Mouse (Mus musculus): ENCODE results near the gene Olfr765.
"Not testable (repeated sequence)": the region's sequence is repeated elsewhere in the genome, so short reads cannot be mapped to it uniquely, and the experiment has no call there.

Gene Olfr765

GRCm38 (mm10) chr10:129049898-129050297 is at the start of gene Olfr765:
TSS of gene Olfr765 (minus strand) at chr10:129049998.
- not testable (repeated sequence) for TF ChIP-seq GATA4 (IDR thresholded peaks at IDR 0.05; ENCODE audit: insufficient replicate concordance, low read length)

DNA sequence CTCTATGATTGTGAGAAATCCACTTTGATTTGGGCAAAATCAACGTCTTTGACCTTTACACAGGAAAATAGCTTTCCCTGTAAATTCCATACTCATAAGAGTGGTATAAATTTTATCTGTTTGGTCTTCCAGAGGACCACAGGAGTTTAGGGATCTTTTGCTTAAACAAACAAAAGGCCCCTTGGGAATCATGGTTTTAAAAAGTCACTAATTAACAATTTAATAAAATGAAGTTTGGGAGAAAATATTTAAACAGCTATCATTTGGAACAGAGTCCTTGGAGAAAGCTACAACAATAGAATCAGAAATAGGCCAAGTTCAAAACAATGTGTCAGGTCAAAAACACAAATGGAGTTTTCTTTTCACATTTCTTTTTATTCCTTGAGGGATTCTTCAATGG is 49.5 kb upstream of the Olfr765 start, which contains the start of gene Olfr768:
Olfr768 (minus strand) TSS at position 101 of the 400 bp plus-strand sequence.
- no peak for TF ChIP-seq GATA4 (IDR thresholded peaks at IDR 0.05; ENCODE audit: insufficient replicate concordance, low read length)

DNA sequence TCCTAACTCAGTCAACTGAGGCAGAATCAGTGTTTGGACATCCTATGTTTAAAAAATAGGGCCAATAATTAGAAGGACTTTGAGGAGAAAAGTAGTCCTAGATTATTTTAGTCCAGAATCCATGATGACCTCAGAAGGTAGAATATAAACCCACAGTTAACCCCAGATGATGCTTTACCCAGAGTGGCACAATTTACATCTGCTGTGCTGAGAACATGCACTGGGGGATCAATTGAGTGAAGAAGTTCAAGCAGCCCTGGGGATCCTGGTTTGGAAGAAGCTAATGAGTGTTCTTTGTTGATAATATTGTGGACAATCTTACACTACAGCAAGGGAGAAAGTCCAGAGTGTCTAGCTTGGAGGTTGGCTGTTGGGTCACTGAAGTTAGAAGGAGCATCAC is 33.0 kb upstream of the Olfr765 start, which contains the start of gene Olfr767:
Olfr767 (minus strand) TSS at position 101 of the 400 bp plus-strand sequence.
- not testable (repeated sequence) for TF ChIP-seq GATA4 (IDR thresholded peaks at IDR 0.05; ENCODE audit: insufficient replicate concordance, low read length)

DNA sequence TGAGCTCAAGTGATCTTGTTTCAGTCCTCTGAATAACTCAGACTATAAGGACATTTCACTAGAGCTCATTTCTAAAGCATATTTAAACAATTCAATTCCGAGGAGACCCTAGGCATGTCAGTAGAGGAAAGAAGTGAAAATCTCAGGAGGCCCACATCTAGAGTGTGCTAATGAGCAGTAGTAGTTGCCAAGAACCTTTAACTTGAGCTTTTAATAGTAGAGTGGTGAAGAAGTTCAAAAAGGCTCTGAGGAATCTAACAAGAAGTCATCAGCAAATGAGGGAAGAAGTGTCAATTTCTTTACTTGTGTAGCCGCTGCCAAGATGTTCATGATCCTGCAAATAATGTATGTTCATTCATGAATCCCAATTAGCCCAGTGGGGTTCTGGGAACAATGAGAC is 19.1 kb upstream of the Olfr765 start, which contains the start of gene Olfr766-ps1:
Olfr766-ps1 (minus strand) TSS at position 101 of the 400 bp plus-strand sequence.
- no peak for TF ChIP-seq GATA4 (IDR thresholded peaks at IDR 0.05; ENCODE audit: insufficient replicate concordance, low read length)

DNA sequence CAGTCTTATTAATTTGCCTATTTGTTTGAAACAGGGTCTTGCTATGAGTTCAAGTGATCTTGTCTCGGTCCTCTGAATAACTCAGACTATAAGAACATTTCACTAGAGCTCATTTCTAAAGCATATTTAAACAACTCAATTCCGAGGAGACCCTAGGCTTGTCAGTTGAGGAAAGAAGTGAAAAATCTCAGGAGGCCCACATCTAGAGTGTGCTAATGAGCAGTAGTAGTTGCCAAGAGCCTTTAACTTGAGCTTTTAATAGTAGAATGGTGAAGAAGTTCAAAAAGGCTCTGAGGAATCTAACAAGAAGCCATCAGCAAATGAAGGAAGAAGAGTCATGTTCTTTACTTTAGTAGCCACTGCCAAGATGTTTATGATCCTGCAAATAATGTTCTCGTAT is 10.0 kb downstream of the Olfr765 start, which contains the start of gene Olfr764-ps1:
Olfr764-ps1 (minus strand) TSS at position 101 of the 400 bp plus-strand sequence.
- TF ChIP-seq GATA4 (IDR thresholded peaks at IDR 0.05; ENCODE audit: insufficient replicate concordance, low read length), result no peak

- TF ChIP-seq GATA4 (IDR thresholded peaks at IDR 0.05; ENCODE audit: insufficient replicate concordance, low read length), result no peak
These were observed 21.5 kb downstream of the Olfr765 start for GRCm38 (mm10) chr10:129028343-129028742.

GRCm38 (mm10) chr10:129026018-129026662 is 23.7 kb downstream of the Olfr765 start:
- no peak for TF ChIP-seq GATA4 (IDR thresholded peaks at IDR 0.05; ENCODE audit: insufficient replicate concordance, low read length)

DNA sequence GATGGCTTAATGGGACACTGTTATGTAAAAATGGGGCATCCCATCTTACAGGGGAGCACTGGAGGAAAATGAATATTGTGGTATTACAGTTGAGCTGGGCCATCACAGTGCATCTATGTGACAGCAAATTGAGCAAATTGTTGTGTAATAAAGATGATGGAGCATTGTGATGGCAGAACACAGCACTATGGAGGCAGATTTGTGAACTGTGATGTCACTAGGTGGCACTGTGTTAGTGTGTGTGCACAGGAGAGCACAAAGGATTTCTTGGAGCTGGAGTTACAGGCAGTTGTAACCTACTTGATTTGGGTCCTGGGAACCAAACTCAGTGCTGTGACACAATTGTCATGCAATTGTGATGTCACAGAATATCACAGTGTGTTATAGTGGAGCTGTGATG is 26.5 kb downstream of the Olfr765 start:
- no peak for TF ChIP-seq GATA4 (IDR thresholded peaks at IDR 0.05; ENCODE audit: insufficient replicate concordance, low read length)

DNA sequence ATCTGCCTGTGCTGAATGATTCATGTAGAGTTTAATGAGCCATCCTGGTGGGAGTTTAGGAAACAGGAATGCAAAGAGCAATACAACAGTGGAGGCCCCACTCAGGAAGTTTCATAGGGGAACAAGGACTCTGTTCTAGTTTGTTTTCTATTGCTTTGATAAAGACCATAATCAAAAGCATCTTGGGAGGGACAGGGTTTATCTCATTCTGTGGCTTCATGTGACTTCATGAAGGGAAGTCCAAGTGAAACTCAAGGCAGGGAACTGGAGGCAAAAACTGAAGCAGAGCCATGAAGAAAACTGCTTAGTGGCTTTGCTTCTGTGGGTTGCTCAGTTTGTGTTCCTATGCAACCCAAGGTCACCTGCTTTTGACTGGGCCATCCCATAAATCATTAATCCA is 35.3 kb downstream of the Olfr765 start:
- no peak for TF ChIP-seq GATA4 (IDR thresholded peaks at IDR 0.05; ENCODE audit: insufficient replicate concordance, low read length)

DNA sequence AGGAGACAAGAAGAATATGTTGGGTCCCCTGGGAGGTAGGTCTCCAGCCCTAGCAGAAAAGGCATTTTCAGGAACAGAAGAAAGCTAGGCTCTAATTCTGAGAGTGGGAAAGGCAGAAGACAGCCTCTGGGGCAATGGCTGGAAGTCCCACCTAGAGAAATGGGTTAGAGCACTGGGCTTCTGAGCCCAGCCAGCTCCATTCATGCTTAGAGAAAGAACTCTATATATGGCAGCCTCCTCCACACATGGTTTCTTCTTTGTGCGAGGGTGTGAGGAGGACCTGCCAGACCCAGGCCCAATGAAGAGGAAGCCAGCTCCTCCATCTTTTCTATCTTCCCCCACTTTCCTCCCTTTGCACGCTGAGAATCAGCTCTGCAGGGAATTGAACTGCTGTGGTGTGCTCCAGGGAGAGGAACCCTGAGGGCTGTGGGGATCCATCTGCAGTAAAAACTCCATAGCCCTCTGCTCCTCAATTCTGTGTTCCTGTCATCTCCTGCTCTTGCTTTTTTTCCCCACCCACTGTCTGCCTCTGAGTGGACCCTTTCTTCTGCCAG is 39.4 kb downstream of the Olfr765 start, which contains the start of gene Olfr763:
Olfr763 (plus strand) TSS at position 504 of the 554 bp plus-strand sequence.
- no peak for TF ChIP-seq GATA4 (IDR thresholded peaks at IDR 0.05; ENCODE audit: insufficient replicate concordance, low read length)

- no peak for TF ChIP-seq GATA4 (IDR thresholded peaks at IDR 0.05; ENCODE audit: insufficient replicate concordance, low read length)
These were observed 45.5 kb downstream of the Olfr765 start for GRCm38 (mm10) chr10:129004032-129004920.

DNA sequence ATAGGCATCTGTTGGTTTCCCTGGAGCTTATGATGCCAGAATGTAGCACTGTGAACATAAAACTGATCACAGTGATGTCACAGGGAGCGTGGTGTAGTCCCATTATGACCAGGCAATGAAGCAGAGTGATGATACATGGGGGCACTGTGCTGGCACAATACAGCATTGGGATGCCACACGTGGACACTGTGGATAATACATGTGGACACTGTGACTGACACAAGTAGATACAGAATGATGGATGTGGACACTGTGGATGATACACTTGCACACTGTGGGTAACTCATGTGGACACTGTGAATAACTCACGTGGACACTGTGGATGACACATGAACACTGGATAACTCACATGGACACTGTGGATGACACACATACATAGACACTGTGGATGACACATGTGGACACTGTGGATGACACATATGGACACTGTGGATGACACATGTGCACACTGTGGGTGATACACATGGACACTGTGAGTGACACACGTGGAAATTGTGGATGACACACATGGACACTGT is 53.2 kb downstream of the Olfr765 start:
- no peak for TF ChIP-seq GATA4 (IDR thresholded peaks at IDR 0.05; ENCODE audit: insufficient replicate concordance, low read length)

GRCm38 (mm10) chr10:128995796-128996195 is 54.0 kb downstream of the Olfr765 start:
- TF ChIP-seq GATA4 (IDR thresholded peaks at IDR 0.05; ENCODE audit: insufficient replicate concordance, low read length), result no peak
